Mouse (Mus musculus) heart, adult 11 months (tissue): ENCODE measurements at regions not wholly inside any gene's neighbourhood (a gene's known extent, or its start where the extent isn't known, plus 50 kb on each side); places are given as distances from the start of the nearest gene placed in this dataset.

Experiments used
- DNase-seq: peaks from one replicate; pipeline ENCODE4 v3.0.0; 2022

- no peak for DNase-seq
Measured at GRCm38 (mm10) chr1:144316251-144316650, 67.2 kb upstream of the Rgs1 start.

DNA sequence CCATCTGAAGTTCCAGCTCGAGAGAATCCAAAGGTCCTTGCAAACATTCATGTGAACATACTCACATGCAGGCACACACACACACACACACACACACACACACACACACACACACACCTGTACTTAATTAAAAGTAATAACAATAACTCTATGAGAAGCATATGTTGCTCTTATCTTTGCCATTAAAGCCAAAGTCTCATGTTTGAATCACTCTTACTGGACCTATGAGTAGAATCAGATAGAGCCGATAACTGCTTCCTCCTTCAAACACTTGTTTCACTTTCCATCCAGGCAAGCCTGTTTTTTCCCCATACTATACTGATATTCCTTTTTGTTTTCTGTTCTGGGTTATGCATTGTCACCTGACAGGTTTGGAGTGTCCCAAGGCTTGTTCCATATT lies 65.3 kb upstream of the Rgs1 start:
- no peak for DNase-seq

DNA sequence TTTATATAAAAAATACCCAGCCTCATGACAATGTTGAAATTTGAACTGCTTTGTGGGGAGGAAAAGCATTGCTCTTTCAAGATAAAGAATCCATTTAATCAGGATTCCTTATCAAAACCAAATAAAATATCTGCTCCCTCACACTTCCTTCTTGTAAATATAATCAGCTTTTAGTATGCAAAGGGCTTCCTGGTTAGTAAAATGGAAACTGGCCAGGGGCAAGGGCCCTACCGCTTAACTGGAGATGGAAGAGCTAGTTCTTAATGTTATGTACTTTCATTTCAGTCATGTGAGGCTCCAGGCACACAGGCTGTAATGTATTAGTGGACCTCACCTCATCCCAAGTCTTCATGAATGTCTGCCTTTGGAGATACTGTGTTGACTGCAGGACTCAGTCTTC lies 64.3 kb upstream of the Rgs1 start:
- DNase-seq = no peak

GRCm38 (mm10) chr1:144309901-144310300 lies 60.9 kb upstream of the Rgs1 start:
- no peak for DNase-seq

DNA sequence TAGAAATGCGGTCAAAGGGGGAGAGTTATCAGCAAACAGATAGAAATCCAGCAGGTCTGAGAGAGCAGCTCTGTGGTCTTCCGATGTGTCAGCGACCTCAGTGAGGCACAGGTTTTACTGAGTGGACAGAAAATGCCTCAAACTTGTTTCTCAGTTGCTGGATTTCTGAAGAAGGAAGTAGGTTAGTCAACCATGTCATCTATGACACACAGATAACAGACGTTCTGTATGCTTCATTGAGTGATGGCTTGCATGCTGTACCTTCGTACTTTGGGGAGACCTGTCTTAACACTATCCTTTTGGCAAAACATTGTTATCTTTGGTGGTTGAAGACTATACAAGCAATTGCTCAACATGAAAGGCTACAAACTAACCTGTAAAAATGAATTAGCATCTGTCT lies 59.3 kb upstream of the Rgs1 start:
- DNase-seq = no peak

DNA sequence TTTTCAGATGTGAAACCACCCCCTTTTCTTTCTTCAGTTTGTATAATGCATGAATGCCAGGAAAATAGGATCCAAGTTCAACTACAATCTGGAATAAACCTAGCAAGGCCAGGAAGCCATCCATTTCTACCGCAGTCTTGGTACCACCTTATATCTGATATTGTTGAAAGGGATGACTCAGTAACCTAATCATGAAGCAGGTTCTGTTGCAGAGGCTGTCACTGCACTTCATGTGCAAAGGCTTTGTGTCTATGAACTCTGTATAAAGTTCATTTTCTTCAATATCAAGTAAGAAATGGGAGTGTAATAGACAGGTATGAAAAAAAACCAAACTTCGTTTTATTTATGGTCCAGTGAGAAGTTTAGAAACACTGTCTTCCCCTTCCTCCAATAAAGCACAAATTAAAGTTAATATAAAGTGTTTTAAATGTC lies 58.8 kb upstream of the Rgs1 start:
- no peak for DNase-seq

GRCm38 (mm10) chr1:144307017-144307853 lies 58.2 kb upstream of the Rgs1 start:
- DNase-seq = no peak

DNA sequence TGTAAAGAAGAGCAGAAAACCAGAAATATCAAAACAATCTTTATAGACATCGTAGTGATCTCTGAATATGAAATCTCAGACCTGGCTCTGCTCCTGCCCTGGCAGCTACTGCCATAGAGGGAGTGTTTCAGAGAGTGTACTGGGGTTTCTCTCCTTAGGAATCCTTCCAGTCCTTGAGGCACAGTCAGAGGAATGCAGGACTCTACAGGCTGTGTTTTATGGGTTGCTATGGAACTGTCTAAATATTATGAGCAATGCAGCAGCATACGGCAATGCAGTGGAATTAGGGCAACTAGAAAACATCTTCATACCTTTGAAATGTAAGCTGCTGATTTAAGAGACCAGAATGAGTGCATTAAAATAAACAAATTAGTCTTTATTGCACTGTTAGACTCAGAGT lies 57.2 kb upstream of the Rgs1 start:
- DNase-seq = no peak

GRCm38 (mm10) chr1:144300670-144301069 lies 51.6 kb upstream of the Rgs1 start:
- DNase-seq = no peak
